Mouse (Mus musculus) right cerebral cortex, postnatal 14 days (tissue): ENCODE measurements around the gene Ttc39a.
"Not testable (repeated sequence)": the region's sequence is repeated elsewhere in the genome, so short reads cannot be mapped to it uniquely, and the experiment has no call there.

Source experiments
- DNase-seq: peaks from one replicate; pipeline ENCODE4 v3.0.0; 2022

The Ttc39a gene

GRCm38 (mm10) chr4:109406486-109407175, at the start of gene Ttc39a:
Gene Ttc39a, plus strand, starts transcription at chr4:109406623.
- no peak for DNase-seq

- no peak for DNase-seq
These were observed 28.3 kb upstream of the Ttc39a start for GRCm38 (mm10) chr4:109378107-109378506.

GRCm38 (mm10) chr4:109382457-109382856, 24.0 kb upstream of the Ttc39a start:
- no peak for DNase-seq

- DNase-seq = no peak
These were observed 20.8 kb upstream of the Ttc39a start for GRCm38 (mm10) chr4:109385599-109385998.

- no peak for DNase-seq
These were observed 13.1 kb upstream of the Ttc39a start for GRCm38 (mm10) chr4:109393229-109393779.

GRCm38 (mm10) chr4:109393902-109394301, 12.5 kb upstream of the Ttc39a start:
- DNase-seq = no peak

GRCm38 (mm10) chr4:109394314-109395074, 11.9 kb upstream of the Ttc39a start:
- DNase-seq = peak; percentile 19

GRCm38 (mm10) chr4:109400366-109400980, 6.0 kb upstream of the Ttc39a start:
- no peak for DNase-seq

- no peak for DNase-seq
These were observed 5.2 kb upstream of the Ttc39a start for GRCm38 (mm10) chr4:109401176-109401689.

- not testable (repeated sequence) for DNase-seq
These were observed 1.5 kb upstream of the Ttc39a start for GRCm38 (mm10) chr4:109404908-109405307.

- DNase-seq = no peak
These were observed 1.0 kb upstream of the Ttc39a start for GRCm38 (mm10) chr4:109405415-109405814.

- DNase-seq = peak; percentile 45
These were observed 353 bp upstream of the Ttc39a start for GRCm38 (mm10) chr4:109406054-109406485.

GRCm38 (mm10) chr4:109407176-109407520, 725 bp downstream of the Ttc39a start:
- DNase-seq = no peak

- DNase-seq = no peak
These were observed 1.5 kb downstream of the Ttc39a start for GRCm38 (mm10) chr4:109407701-109408485.

GRCm38 (mm10) chr4:109410681-109411376, 4.4 kb downstream of the Ttc39a start:
- no peak for DNase-seq

GRCm38 (mm10) chr4:109411377-109411967, 5.0 kb downstream of the Ttc39a start:
- no peak for DNase-seq

- no peak for DNase-seq
These were observed 5.8 kb downstream of the Ttc39a start for GRCm38 (mm10) chr4:109412233-109412632.

GRCm38 (mm10) chr4:109417998-109418397, 11.6 kb downstream of the Ttc39a start:
- no peak for DNase-seq

- DNase-seq = no peak
These were observed 12.6 kb downstream of the Ttc39a start for GRCm38 (mm10) chr4:109419017-109419416.

- DNase-seq = no peak
These were observed 13.1 kb downstream of the Ttc39a start for GRCm38 (mm10) chr4:109419563-109419962.

- DNase-seq = no peak
These were observed 13.8 kb downstream of the Ttc39a start for GRCm38 (mm10) chr4:109420138-109420795.
